Mouse (Mus musculus) forebrain, embryonic 13.5 days (tissue): ENCODE data around the gene Ldhb. TPM values are rescaled to one million over a fixed set of nuclear protein-coding genes. Genes with fewer than 3 reads are reported as not detected.
"Not testable (repeated sequence)": the region's sequence is repeated elsewhere in the genome, so short reads cannot be mapped to it uniquely, and the experiment has no call there.

ENCODE experiments used
- ATAC-seq: fragments of 200-750 bp; cut with Nextera tagmentation; 2 replicates; pipeline ENCODE4 v1.8.0; 2017
- H3K27ac ChIP-seq: fragments of 300-500 bp; sonication (generic); 2 replicates; pipeline ENCODE4 v1.5.1; 2015; ENCODE audit warnings: inconsistent platforms, mild to moderate bottlenecking, moderate library complexity
- H3K27me3 ChIP-seq: fragments of 300-500 bp; sonication (generic); 2 replicates; pipeline ENCODE4 v1.6.1; 2015; ENCODE audit warnings: mild to moderate bottlenecking, inconsistent platforms
- H3K36me3 ChIP-seq: fragments of 300-500 bp; sonication (generic); 2 replicates; pipeline ENCODE4 v1.6.1; 2015; ENCODE audit warnings: mild to moderate bottlenecking, inconsistent platforms; ENCODE audit not compliant: poor library complexity, severe bottlenecking
- H3K4me1 ChIP-seq: fragments of 300-500 bp; sonication (generic); 2 replicates; pipeline ENCODE4 v1.6.1; 2015; ENCODE audit warnings: inconsistent platforms
- H3K4me2 ChIP-seq: fragments of 300-500 bp; sonication (generic); 2 replicates; pipeline ENCODE4 v1.6.1; 2015; ENCODE audit warnings: inconsistent platforms, mild to moderate bottlenecking, moderate library complexity
- H3K4me3 ChIP-seq: fragments of 300-500 bp; sonication (generic); 2 replicates; pipeline ENCODE4 v1.5.1; 2015; ENCODE audit warnings: mild to moderate bottlenecking, inconsistent platforms
- H3K9ac ChIP-seq: fragments of 300-500 bp; sonication (generic); 2 replicates; pipeline ENCODE4 v1.6.1; 2015; ENCODE audit warnings: mild to moderate bottlenecking, inconsistent platforms
- H3K9me3 ChIP-seq: fragments of 300-500 bp; sonication (generic); replicated peaks from 2 replicates; pipeline ENCODE4 v1.6.1; 2016; ENCODE audit warnings: inconsistent platforms
- WGBS: fragments of 180-500 bp; shearing (Covaris S2); methylation state at CpG from one replicate; pipeline ENCODE4 v1.1.7; 2015; 5-methylcytosine and 5-hydroxymethylcytosine counted together
- polyA plus RNA-seq: library from polyadenylated mRNA; unstranded; fragments of >200 nt; fragmentation: Nextera tagmentation; extraction: Ambion mirVana; gene quantifications from 2 replicates; pipeline ENCODE4 v1.2.1, GENCODE M21; 2015

The Ldhb gene
- polyA plus RNA-seq, 1 experiment from 2014 or later: 531 TPM

DNA sequence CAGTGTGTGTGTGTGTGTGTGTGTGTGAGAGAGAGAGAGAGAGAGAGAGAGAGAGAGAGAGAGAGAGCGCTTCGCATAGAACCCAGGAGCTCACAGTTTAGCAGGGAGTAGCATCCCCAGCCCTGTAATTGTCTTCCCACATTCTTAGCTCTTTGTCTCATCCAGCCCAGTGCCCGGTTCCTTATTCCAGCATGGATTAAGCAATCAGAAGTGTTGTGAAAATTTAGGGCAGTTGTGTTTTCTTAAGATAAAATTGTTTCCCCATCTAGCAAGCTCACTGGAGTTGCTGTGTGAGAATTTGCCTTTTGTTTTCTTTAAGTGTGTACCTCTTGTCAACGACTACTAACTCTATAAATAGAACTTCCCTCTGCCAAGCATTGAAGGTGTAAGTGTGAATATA is 906 bp upstream of the Ldhb start:
- H3K4me2 ChIP-seq: peak overlapping the region; percentile 82; the same call in 1 of the 2 replicates
- peaks cover 34% of the 10 kb centered on the region for H3K4me1 ChIP-seq
- H3K9ac ChIP-seq: no peak overlapping the region
- H3K36me3 ChIP-seq: peaks cover 11% of the 10 kb centered on the region
- peaks cover 24% of the 10 kb centered on the region for H3K27me3 ChIP-seq
- 30% methylated on average over 4 of the region's 4 CpGs for WGBS
- no peak overlapping the region for H3K27ac ChIP-seq
- ATAC-seq: no peak
- no peaks in the 10 kb centered on the region for H3K9me3 ChIP-seq
- H3K4me3 ChIP-seq: no peak overlapping the region

DNA sequence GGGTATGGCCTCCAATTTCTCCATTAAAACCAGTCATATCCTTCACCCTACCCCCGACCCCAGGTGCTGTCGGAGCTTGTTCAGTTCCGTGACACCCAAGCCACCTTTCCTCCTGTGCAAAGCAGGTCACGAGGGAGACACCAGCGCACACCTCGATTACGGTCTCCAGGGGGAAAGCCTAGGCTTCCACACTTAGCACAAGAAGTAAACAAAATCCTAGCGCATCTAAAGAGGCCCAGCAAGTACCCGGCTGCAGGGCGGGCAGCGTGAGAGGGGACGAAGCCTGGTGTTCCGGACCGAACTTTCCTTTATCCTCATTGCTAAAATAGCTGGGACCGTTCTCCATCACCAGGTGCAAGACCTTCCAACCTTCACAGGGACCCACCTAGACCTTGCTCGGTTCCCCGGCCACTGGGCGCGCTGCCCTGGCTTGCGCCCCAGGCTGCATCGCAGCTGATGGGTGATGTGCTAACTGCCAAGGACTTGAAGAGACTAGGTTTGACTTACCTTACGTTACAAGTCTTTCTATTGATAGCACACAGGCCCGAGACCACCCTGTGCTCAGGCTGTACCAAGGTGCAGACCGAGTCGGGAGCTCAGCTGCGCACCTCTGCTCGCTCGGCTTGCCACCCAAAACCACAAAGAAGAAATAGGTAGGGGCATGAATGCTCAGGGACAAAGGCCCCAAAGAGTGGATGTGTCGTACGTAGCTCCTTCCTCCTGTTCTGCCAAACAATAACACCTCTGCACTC is 548 bp downstream of the Ldhb start:
- under 1% methylated on average over 30 of the region's 30 CpGs for WGBS
- peaks cover 14% of the 10 kb centered on the region for H3K36me3 ChIP-seq
- peaks cover 36% of the 10 kb centered on the region for H3K4me1 ChIP-seq
- H3K9me3 ChIP-seq: no peaks in the 10 kb centered on the region
- H3K4me2 ChIP-seq: peak overlapping the region; percentile 82
- H3K27ac ChIP-seq: peak overlapping the region; percentile 51
- peak; percentile 74 for ATAC-seq
- H3K9ac ChIP-seq: peak overlapping the region; percentile 80
- peaks cover 20% of the 10 kb centered on the region for H3K27me3 ChIP-seq
- H3K4me3 ChIP-seq: peak overlapping the region; percentile 67

DNA sequence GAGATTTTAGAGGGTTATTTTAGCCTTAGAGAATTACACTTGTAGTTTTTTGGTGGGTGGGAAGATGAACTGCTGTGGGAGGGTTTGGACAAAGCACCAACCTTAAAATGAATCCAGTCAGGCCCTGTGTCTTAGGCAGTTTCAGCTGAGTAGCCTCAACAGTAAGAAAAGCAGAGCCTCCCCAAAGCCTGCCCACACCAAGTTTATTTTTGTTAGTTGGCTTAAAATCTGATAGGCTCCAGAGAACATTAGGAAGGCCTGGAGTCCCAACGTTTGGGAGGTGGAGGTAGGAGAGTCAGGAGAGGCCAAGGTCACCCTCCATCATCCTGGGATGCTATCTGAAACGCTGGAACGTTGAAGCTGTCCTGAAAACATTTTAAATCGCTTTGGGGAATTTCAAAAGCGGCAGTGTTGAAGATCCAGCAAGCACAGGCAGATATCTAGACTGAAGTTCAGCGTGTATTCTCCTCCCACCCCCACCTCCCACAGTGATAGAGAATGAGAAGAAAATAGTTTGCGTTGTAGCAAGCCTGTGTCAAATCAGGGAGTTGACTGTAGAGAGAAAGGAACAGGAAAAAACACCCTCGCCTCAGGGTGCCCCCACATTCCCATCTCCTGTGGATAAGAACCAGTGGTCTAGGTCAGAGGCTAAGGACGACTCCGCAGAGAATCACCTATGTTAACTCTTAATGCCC is 1.3 kb downstream of the Ldhb start:
- no peak for ATAC-seq
- 9% methylated on average over 10 of the region's 10 CpGs for WGBS
- H3K36me3 ChIP-seq: peaks cover 19% of the 10 kb centered on the region

DNA sequence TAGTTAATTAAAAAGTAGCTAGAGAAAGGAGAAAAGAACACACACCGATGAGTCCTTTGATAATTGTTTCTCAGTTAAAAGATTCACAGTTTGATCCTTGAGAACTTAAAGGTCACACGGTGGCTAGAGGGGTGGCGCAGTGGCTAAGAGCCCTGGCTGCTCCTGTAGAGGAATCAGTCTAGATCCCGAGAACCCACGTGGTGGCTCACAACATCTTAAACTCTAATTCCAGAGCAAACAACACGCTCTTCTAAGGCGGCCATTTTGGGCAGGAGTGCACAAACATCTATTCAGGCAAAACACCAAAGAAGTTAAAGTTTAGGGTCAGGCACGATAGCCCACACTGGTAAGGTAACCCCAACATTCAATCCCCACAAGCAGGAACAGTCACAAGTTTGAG is 4.2 kb downstream of the Ldhb start:
- Histone ChIP-seq H3K4me1 (peaks cover 36% of the 10 kb centered on the region), H3K9me3 (no peaks in the 10 kb centered on the region), H3K36me3 (peaks cover 41% of the 10 kb centered on the region), H3K9ac (no peak overlapping the region), H3K4me2 (peak overlapping the region; percentile 22; the same call in 1 of the 2 replicates), H3K27ac (no peak overlapping the region), H3K4me3 (no peak overlapping the region), H3K27me3 (0 out of 2 replicates have a peak, but pooled peaks cover under 1% of the 10 kb centered on the region)
- no peak for ATAC-seq
- 62% methylated on average over 8 of the region's 8 CpGs for WGBS

More for the DNA sequence above, 1.3 kb downstream of the Ldhb start:
- Histone ChIP-seq H3K4me1 (peaks cover 36% of the 10 kb centered on the region), H3K27ac (no peak overlapping the region), H3K27me3 (peaks cover 18% of the 10 kb centered on the region), H3K4me2 (peak overlapping the region; percentile 82), H3K9ac (peak overlapping the region; percentile 80), H3K4me3 (peak overlapping the region; percentile 67), H3K9me3 (no peaks in the 10 kb centered on the region)

DNA sequence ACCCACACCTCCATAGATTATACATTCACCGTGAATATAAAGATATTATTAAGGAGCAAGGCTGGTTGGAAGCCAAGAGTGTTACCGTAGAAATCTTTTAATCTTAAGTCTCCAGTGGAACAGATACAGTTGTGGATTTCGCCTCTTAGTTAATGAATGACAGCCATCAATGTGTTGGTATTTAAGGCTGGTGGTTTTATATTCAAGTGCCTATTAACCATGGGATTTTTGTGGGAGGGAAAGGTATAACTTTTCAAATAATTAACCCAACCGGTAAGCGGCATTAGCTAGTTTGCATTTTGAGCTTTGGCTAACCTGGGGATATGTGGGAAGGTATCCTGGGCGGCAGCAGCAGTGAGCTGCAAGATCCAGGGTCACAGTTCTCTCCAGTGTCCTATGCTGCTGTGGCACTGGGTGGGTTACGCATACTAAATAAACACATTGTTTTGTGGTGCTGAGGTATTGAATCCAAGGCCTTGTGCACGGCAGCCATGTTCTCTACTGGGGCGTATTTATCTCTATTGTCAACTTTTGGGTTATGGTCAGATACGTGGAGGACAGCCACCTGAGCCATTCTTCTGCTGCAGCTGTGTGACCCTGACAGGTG is 5.1 kb downstream of the Ldhb start:
- H3K27ac ChIP-seq: no peak overlapping the region
- H3K9me3 ChIP-seq: no peaks in the 10 kb centered on the region
- H3K36me3 ChIP-seq: peaks cover 51% of the 10 kb centered on the region
- 87% methylated on average over 10 of the region's 10 CpGs for WGBS
- ATAC-seq: no peak
- H3K4me3 ChIP-seq: no peak overlapping the region
- H3K27me3 ChIP-seq: no peaks in the 10 kb centered on the region
- no peak overlapping the region for H3K4me2 ChIP-seq
- H3K4me1 ChIP-seq: peaks cover 30% of the 10 kb centered on the region
- no peak overlapping the region for H3K9ac ChIP-seq

DNA sequence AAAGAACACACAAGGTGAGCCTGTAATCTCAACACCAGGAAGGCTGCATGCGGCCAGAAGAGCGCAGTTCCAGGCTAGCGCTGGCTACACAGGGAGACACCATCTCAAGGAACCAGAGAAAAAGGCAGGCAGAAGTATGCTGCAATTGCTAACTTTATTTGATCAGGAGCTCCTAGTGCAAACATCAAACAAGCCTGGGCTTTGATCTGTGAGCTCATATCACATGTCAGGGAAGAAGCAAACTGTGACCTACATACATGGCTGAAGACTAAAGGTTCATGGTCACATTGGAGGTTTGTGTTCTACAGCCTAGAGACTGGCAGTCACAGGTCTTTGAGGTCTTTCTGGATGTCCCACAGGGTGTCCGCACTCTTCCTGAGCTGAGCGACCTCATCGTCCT is 17.6 kb downstream of the Ldhb start:
- not testable (repeated sequence) for H3K27me3 ChIP-seq, H3K4me2 ChIP-seq, H3K4me1 ChIP-seq, H3K4me3 ChIP-seq, H3K9ac ChIP-seq, H3K27ac ChIP-seq, H3K9me3 ChIP-seq, ATAC-seq
- 92% methylated on average over 6 of the region's 6 CpGs for WGBS
- peaks cover 80% of the 10 kb centered on the region for H3K36me3 ChIP-seq

DNA sequence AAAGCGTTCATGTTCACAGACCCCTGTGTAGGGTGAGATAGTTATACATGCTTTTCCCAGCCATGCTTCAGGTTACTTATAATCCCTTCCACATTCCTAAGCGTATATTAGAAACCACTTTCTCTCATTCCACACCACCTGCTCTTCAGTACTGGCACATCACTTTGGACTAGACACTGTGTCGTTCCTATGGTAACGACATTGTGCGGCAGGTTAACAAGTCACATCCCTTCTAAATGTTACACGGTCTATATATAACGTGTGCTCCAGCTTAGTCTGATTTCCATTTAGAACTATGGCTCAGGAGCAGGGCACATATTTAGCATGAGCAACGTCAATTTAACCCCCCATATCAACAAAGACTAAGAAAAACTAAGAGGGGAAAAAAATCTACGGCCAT is 20.1 kb downstream of the Ldhb start:
- 89% methylated on average over 9 of the region's 9 CpGs for WGBS
- H3K4me2 ChIP-seq: no peak overlapping the region
- H3K27me3 ChIP-seq: no peaks in the 10 kb centered on the region
- peaks cover 61% of the 10 kb centered on the region for H3K36me3 ChIP-seq
- H3K9ac ChIP-seq: no peak overlapping the region
- H3K27ac ChIP-seq: no peak overlapping the region
- H3K9me3 ChIP-seq: no peaks in the 10 kb centered on the region
- no peak overlapping the region for H3K4me3 ChIP-seq
- ATAC-seq: no peak
- H3K4me1 ChIP-seq: no peaks in the 10 kb centered on the region

DNA sequence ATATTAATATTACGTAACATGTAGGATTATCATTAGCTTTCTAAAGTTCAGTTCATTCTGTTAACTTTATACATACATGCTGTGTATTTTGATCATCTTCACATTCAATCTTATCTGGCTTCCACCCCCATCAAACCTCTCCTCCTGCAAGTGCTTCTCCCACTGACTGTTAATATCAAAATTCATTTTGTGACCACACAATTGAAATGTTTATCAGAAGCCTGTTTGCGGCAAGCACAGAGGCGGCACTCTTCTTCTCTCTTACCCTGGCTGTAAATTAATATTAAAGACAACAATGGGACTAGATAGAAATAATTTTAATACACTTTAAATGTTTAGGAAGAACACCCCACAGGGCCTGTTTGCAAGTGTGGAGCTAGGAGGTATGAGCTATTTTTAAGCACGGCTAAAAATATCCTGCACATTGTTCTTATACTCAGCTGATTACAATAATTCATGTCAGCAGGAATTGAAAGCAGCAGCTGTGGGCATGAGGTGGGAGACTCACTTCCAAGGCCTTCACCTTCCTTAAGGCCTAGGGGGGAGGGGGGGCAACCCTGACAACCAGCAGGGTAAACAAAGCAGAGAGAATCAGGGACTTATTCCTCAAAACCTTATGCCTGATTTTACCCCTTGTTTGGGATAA is 22.2 kb downstream of the Ldhb start:
- H3K4me2 ChIP-seq: no peak overlapping the region
- H3K9me3 ChIP-seq: no peaks in the 10 kb centered on the region
- H3K4me1 ChIP-seq: no peaks in the 10 kb centered on the region
- no peak overlapping the region for H3K4me3 ChIP-seq
- no peaks in the 10 kb centered on the region for H3K27me3 ChIP-seq
- no peak overlapping the region for H3K9ac ChIP-seq
- 89% methylated on average over 4 of the region's 4 CpGs for WGBS
- no peak overlapping the region for H3K27ac ChIP-seq
- peaks cover 45% of the 10 kb centered on the region for H3K36me3 ChIP-seq
- no peak for ATAC-seq

DNA sequence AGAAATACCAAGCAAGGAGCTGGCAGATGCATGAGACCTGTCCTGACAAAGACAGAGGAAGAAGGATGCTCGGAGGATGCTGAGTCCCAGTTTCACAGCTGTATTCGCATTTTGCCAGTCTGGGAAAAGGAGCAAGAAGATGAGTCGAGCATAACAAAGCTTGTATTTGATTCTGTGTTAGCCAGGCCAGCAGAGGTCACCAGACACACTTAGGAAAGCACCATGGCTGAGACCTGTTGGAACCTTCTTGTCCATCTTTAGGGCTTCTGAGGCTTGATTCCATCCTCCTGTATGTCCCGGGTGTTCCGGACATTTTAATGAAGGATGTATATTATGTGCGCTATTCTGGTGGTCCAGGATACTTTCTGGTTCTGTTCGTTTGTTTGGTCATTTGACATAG is 30.5 kb downstream of the Ldhb start:
- H3K27me3 ChIP-seq: no peaks in the 10 kb centered on the region
- H3K9me3 ChIP-seq: no peaks in the 10 kb centered on the region
- H3K4me2 ChIP-seq: no peak overlapping the region
- H3K4me1 ChIP-seq: no peaks in the 10 kb centered on the region
- WGBS: 81% methylated on average over 7 of the region's 7 CpGs
- H3K27ac ChIP-seq: no peak overlapping the region
- no peaks in the 10 kb centered on the region for H3K36me3 ChIP-seq
- no peak overlapping the region for H3K9ac ChIP-seq
- H3K4me3 ChIP-seq: no peak overlapping the region
- ATAC-seq: no peak

DNA sequence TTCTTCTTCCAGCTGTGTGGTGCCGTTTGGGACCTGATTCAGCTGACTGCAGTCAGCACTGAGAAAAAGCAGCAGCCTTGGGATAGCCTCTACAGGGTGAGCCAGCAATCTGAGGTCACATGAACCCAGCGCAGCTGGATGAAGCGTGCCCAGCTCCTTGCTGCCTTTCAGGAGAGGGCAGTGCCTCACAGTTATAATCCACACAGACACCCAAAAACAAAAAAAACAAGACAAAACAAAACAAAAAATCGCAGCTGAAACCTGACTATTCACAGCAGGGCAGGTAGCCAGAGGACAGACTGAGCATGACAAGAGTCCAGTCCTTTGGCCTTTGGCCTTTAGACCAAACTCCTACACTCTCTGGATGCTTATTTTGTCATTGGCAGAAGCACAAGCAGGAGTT is 35.0 kb downstream of the Ldhb start, which contains the start of gene Gys2:
Gene Gys2, minus strand, starts transcription at position 309 of the 403 bp plus-strand sequence.
- no peak for ATAC-seq
- Histone ChIP-seq H3K9ac (no peak within 1 kb of the TSS), H3K9me3 (no peaks in the 10 kb centered on the region), H3K27me3 (no peaks in the 10 kb centered on the region), H3K36me3 (no peaks in the 10 kb centered on the region), H3K4me1 (no peaks in the 10 kb centered on the region), H3K4me3 (no peak within 1 kb of the TSS), H3K4me2 (no peak within 1 kb of the TSS), H3K27ac (no peak within 1 kb of the TSS)
- 72% methylated on average over 4 of the region's 4 CpGs for WGBS

DNA sequence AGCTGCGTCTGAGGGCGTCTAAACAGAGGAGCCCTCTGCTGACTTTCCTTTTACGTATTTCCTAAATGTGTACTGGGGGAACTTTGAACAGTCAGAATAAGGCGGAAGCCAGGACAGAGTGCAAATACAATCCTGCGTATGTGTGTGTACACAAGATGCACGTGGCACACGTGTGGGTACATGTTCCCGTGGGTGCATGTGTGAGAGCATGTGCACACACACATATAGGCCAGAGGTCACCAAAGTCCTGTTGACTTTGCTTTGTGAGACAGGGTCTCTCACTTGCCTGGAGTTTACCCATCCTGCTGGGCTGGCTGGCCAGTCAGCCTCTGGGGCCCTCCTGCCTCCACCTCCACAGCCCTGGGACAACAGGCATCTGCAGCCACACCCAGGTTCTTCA is 36.6 kb downstream of the Ldhb start:
- Histone ChIP-seq H3K36me3 (no peaks in the 10 kb centered on the region), H3K9me3 (no peaks in the 10 kb centered on the region), H3K27me3 (no peaks in the 10 kb centered on the region), H3K4me1 (no peaks in the 10 kb centered on the region), H3K4me3 (no peak overlapping the region), H3K4me2 (no peak overlapping the region), H3K27ac (no peak overlapping the region), H3K9ac (no peak overlapping the region)
- 89% methylated on average over 8 of the region's 8 CpGs for WGBS
- no peak for ATAC-seq

DNA sequence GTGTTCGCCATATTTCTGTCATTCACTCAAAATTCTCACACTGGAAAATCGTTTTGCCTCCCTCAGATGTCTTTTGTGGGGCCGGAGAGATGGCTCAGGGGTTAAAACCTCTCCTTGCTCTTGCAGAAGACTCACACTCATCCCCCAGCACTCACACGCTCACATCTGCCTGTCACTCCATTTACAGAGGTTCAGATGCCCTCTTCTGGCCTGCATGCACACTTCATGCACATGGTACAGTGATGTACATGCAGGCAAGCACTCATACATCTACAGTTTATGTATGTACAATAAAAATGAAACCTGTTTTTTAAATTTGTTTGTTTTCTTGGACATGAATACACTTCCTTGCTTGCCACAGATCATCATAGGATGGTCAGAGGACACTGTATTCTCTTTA is 38.2 kb downstream of the Ldhb start:
- no peak overlapping the region for H3K4me2 ChIP-seq
- H3K9ac ChIP-seq: no peak overlapping the region
- H3K4me3 ChIP-seq: no peak overlapping the region
- no peaks in the 10 kb centered on the region for H3K4me1 ChIP-seq
- H3K27me3 ChIP-seq: no peaks in the 10 kb centered on the region
- ATAC-seq: no peak
- WGBS: 46% methylated on average over 4 of the region's 4 CpGs
- H3K27ac ChIP-seq: no peak overlapping the region
- no peaks in the 10 kb centered on the region for H3K9me3 ChIP-seq
- no peaks in the 10 kb centered on the region for H3K36me3 ChIP-seq
